Mouse (Mus musculus): ENCODE data around the gene Nucb1. TPM values are rescaled to one million over a fixed set of nuclear protein-coding genes. Genes with fewer than 3 reads are reported as not detected.
"Not testable (repeated sequence)": the region's sequence is repeated elsewhere in the genome, so short reads cannot be mapped to it uniquely, and the experiment has no call there.

Gene Nucb1
- polyA plus RNA-seq, 1 experiment from 2014 or later: 734 TPM

DNA sequence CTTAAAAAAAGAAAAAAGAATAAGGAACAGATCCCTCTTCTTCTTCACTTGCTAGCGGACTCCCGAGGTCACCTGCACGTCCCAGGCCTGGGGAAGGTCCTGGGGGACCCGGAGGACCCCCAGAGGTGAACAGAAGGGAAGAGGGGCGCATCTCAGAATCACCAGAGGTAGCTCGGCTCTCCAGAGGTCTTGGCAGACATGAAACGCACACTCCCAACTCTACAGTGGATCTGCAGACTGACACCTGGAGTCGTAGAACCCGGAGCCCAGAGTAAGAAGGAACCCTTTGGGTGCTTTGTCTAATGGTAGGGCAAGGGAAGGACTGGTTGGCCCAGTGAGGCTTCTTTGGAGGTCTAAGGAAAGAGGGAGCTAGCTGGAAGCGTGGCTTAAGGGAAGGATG lies 27.4 kb upstream of the Nucb1 start:
- Histone ChIP-seq H3K4me3 (ENCODE audit: inconsistent target) (peak overlapping the region; percentile 47), H3K36me3 (ENCODE audit: inconsistent target) (no peaks in the 10 kb centered on the region), H3K27ac (peak overlapping the region; percentile 42), H3K79me2 (ENCODE audit: inconsistent target) (no peaks in the 10 kb centered on the region)
- 89% methylated on average over 8 of the region's 10 CpGs for WGBS (ENCODE audit: missing documents)

DNA sequence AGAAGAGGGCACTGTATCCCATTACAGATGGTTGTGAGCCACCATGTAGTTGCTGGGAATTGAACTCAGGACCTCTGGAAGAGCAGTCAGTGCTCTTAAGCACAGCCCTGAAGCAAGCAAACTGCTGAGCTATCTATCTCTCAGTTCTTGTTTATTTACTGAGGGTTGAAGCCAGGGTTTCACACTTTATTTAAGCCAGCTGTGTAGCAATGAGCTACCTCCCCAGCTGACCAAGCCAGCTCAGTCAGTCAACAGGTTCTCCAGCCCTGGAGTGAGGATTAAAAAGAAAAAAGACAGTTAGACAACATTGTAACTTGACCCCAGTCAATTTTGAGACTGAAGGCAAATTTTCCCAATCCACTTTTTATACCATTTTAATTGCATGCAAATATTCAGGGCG lies 25.5 kb upstream of the Nucb1 start:
- Histone ChIP-seq H3K36me3 (ENCODE audit: inconsistent target) (no peaks in the 10 kb centered on the region), H3K79me2 (ENCODE audit: inconsistent target) (no peaks in the 10 kb centered on the region), H3K27ac (peak overlapping the region; percentile 76), H3K4me3 (ENCODE audit: inconsistent target) (no peak overlapping the region)
- 64% methylated on average over 1 of the region's 1 CpGs for WGBS (ENCODE audit: missing documents)

DNA sequence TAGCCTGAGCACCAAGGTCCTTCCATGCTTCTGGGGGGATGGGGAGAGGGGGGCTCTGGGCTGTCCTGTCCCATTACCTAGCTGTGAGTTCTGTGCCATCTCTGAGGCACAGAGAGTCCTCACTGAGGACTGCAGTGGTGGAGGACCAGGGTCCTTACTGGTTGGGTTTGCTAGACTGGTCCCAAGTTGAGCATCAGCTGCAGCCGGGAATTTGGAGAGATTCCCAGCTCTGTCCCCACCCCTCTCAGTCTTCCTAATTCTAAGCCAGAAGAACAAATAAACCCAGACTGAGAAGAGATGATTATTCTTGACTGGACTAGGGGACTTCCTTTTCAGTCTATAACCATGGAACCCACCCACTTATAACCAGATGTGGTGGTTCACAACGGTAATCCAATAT lies 20.4 kb upstream of the Nucb1 start:
- H3K27ac ChIP-seq: no peak overlapping the region
- H3K79me2 ChIP-seq (ENCODE audit: inconsistent target): peaks cover 3% of the 10 kb centered on the region
- H3K4me3 ChIP-seq (ENCODE audit: inconsistent target): no peak overlapping the region
- WGBS (ENCODE audit: missing documents): 88% methylated on average over 2 of the region's 2 CpGs
- no peaks in the 10 kb centered on the region for H3K36me3 ChIP-seq (ENCODE audit: inconsistent target)

DNA sequence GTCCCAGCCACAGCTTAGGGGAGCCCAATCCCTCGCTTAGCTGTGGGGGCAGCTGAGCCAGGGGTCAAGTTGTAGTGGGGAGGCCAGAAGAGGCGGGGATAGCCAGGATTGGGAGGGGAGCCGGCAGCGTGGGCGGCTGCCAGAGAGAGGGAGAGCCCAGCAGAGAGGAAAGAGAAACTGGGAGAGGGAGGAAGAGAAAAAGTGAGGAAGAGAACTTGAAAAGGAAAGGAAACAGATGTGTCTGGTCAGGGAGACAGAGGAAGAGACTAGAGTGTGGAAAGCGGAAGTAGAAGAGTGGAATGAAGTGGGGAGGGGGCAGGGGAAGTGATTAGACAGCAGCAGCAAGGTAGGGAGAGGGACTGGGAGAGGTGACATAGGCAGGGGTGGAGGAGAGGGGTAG lies 19.3 kb upstream of the Nucb1 start:
- Histone ChIP-seq H3K79me2 (ENCODE audit: inconsistent target) (peaks cover 15% of the 10 kb centered on the region), H3K27ac (peak overlapping the region; percentile 37; the same call in 1 of the 2 replicates), H3K36me3 (ENCODE audit: inconsistent target) (no peaks in the 10 kb centered on the region), H3K4me3 (ENCODE audit: inconsistent target) (no peak overlapping the region)
- 3% methylated on average over 6 of the region's 6 CpGs for WGBS (ENCODE audit: missing documents)

- not testable (repeated sequence) for H3K27ac ChIP-seq; H3K4me3 ChIP-seq (ENCODE audit: inconsistent target); H3K36me3 ChIP-seq (ENCODE audit: inconsistent target)
- 89% methylated on average over 5 of the region's 6 CpGs for WGBS (ENCODE audit: missing documents)
- peaks cover 38% of the 10 kb centered on the region for H3K79me2 ChIP-seq (ENCODE audit: inconsistent target)
These were observed 17.0 kb upstream of the Nucb1 start for GRCm38 (mm10) chr7:45527169-45527568.

DNA sequence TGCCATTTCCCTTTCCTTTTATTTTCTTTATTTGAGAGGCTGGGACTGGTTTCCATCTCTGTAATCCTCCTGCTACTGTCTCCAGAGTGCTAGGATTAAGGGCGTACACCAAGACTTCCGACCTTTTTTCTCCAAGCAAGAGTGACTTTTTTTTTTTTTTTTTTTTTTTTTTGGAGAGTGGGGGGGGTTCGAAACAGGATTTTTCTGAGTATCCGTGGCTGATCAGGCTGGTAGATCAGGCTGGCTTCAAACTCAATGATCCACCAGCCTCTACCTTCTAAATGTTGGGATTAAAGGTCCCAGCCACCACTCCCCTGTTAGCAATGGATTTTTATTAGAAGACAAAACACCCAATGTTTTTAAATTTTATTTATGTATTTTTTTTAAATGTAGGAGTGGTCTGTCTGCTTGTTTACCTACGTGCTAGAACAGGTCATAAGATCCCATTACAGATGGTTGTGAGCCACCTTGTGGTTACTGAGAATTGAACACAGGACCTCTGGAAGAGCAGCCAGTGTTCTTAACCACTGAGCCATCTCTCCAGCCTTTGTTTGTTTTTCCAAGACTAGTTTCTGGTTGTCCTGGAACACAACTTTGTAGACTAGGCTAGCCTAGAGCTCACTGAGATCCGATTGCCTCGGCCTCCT lies 16.4 kb upstream of the Nucb1 start:
- Histone ChIP-seq H3K27ac (peak overlapping the region; percentile 88), H3K79me2 (ENCODE audit: inconsistent target) (peaks cover 40% of the 10 kb centered on the region), H3K36me3 (ENCODE audit: inconsistent target) (no peaks in the 10 kb centered on the region), H3K4me3 (ENCODE audit: inconsistent target) (peak overlapping the region; percentile 95)
- 64% methylated on average over 3 of the region's 7 CpGs for WGBS (ENCODE audit: missing documents)

DNA sequence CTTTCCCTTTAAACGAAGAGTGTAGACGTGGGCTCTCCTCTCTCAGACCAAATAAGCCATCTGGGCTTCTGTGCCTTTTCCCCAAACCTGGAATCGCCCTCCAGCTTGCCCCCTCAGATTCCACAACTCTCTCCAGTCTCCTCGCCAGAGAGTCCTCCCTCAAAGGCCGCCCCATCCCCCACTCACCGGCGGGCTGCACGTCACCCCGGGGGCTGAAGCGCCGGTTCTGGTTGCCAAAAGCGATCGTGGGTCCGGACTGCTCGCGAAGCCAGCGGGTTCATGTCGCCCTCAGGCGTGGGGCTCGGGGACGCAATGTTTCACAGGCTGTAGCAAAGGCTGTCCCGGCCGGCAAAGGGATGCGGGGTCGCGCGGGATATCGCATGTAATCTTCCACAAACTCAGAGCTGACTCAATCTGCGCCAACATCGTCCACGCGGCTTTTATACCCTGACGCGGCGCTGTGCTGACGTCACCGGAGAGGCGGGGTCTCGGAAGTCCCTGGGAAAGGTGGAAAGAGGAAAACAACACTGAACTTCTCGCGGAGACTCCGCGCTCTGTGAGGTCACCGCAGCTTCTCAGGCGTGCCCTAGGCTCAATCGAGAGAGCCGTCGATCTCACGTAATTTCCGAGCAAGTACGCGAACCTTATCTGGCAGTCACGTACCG lies 15.7 kb upstream of the Nucb1 start, which contains the start of the genes Ppp1r15a and Plekha4:
Gene Ppp1r15a (minus strand): TSS at position 460 of the 665 bp plus-strand sequence.
Gene Plekha4 (plus strand): TSS at position 522 of the 665 bp plus-strand sequence.
- Histone ChIP-seq H3K36me3 (ENCODE audit: inconsistent target) (no peaks in the 10 kb centered on the region), H3K4me3 (ENCODE audit: inconsistent target) (peak within 1 kb of the TSS; percentile 95), H3K27ac (peak within 1 kb of the TSS; percentile 88), H3K79me2 (ENCODE audit: inconsistent target) (peaks cover 40% of the 10 kb centered on the region)
- under 1% methylated on average over 53 of the region's 54 CpGs for WGBS (ENCODE audit: missing documents)

DNA sequence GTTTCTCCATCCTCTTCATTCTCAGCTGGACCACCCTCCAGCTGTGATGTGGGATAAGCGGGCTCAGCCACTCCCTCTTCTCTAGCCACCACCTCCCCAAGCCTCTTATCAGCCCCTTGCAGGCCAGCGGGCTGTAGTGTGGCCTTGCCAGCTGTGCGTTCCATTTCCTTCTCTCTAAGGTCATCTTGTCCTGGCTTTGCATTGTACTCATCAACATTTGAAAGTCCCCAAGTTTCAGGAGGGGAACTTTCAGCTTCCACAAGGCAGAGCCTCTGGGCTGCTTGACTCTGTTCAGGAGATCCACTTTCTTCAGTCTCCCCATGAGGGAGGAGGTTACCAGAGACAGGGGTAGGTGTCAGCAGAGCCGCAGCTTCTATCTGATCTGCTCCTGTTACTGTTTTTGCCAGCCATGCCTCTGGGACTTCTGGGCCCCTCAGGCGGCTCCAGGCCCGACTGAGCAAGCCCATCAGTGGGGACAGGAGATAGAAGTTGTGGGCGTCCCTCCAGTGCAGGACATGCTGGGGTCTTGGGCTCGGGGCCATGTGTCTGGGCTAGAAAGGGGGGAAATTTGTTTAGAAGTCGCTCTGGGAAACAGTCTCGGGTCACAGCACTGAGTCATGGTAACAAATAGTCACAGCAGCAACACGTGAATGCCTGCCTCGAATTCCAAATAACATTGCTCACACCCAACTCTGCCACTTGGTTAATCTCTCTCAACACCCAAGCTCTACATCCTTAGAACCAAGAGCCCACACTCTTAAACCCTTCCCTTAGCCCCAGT lies 14.8 kb upstream of the Nucb1 start:
- H3K4me3 ChIP-seq (ENCODE audit: inconsistent target): peak overlapping the region; percentile 95
- peaks cover 40% of the 10 kb centered on the region for H3K79me2 ChIP-seq (ENCODE audit: inconsistent target)
- H3K36me3 ChIP-seq (ENCODE audit: inconsistent target): no peaks in the 10 kb centered on the region
- 14% methylated on average over 12 of the region's 12 CpGs for WGBS (ENCODE audit: missing documents)
- peak overlapping the region; percentile 88 for H3K27ac ChIP-seq

DNA sequence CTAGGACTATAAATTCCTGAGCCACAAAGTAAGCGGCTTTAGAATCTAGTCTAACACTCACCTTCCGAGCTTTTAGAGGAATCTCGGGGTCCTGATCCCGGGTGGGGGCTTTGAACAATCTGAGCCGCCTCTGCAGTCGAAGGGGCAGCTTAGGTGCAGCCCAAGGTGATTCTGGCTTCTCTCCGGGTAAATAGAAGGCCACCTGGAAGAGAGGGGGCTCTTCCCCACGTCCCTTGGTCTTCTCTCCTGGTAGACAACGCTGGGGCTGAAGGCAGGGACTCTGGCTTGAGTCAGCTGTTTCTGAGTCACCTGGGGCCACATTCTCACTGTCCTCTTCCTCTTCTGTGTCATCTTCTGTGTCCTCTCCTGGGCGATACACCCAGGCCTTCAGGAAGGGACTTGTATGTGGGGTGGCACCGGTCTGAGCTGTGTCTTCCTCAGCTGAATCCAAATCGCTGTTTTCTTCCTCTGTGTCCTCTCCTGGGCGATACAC lies 13.5 kb upstream of the Nucb1 start:
- WGBS (ENCODE audit: missing documents): 75% methylated on average over 10 of the region's 13 CpGs
- Histone ChIP-seq H3K79me2 (ENCODE audit: inconsistent target) (peaks cover 40% of the 10 kb centered on the region), H3K27ac (peak overlapping the region; percentile 27; the same call in 1 of the 2 replicates), H3K36me3 (ENCODE audit: inconsistent target) (no peaks in the 10 kb centered on the region), H3K4me3 (ENCODE audit: inconsistent target) (peak overlapping the region; percentile 17; the same call in 1 of the 2 replicates)

DNA sequence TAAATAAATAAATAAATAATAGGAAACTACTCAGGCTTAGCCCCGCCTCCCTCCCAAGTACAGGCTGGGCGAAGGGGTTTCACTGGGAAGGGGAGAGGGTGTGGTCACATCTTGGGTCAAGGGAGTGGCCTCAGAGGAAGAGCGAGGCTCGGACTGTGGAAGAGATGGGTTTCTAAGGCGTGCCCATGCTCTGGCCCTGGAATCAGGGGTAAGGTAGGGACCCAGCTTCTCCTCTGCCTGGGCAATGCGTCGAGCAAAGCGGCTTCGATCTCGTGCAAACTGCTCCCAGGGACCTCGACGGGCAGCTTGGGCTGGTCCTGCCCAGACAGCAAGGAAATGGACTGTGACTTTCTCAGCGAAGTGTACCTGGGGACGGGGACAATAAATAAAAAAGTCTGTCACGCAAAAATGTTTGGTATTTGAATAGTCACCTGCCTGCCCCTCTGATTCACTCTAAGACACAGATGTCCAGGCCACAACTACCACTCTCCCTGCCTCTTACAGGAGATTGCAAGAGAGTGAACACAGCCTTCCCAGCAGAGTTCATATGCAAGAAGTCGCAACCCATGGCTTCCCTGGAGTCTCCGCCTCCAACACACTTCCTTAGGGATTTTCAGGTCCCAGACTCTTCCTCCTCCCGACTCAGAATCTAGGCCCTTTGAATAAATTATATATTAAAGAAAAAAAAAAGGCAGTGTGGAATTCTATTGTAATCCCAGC lies 12.9 kb upstream of the Nucb1 start:
- 90% methylated on average over 15 of the region's 18 CpGs for WGBS (ENCODE audit: missing documents)
- Histone ChIP-seq H3K36me3 (ENCODE audit: inconsistent target) (no peaks in the 10 kb centered on the region), H3K27ac (peak overlapping the region; percentile 27; the same call in 1 of the 2 replicates), H3K4me3 (ENCODE audit: inconsistent target) (peak overlapping the region; percentile 17; the same call in 1 of the 2 replicates), H3K79me2 (ENCODE audit: inconsistent target) (peaks cover 40% of the 10 kb centered on the region)

DNA sequence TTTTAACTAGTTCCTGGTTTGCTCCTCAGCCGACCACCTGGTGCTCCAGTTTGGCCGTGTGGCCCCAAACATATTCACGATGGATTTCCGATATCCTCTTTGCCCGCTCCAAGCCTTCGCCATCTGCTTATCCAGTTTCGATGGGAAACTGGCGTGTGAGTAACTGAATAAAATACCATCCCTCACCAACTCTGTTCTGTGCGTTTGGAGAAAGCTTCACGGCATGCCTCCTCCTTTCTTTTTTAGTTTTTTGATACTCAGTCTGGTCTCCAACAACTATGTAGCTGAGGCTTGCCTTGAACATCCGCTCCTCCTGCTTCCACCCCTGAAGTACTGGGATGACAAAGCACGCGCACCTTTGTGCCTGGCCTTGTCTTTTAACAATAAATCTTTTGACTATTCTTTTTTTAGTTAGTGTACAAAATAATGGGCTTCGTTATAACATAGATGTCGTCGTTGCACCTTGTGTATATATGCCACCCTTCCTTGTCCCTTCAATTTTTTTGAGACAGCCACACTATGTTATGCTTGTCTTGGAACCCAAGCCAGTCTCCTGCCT lies 12.1 kb upstream of the Nucb1 start:
- Histone ChIP-seq H3K36me3 (ENCODE audit: inconsistent target) (no peaks in the 10 kb centered on the region), H3K79me2 (ENCODE audit: inconsistent target) (peaks cover 40% of the 10 kb centered on the region), H3K4me3 (ENCODE audit: inconsistent target) (no peak overlapping the region; the same call in 1 of the 2 replicates), H3K27ac (no peak overlapping the region)
- 66% methylated on average over 16 of the region's 16 CpGs for WGBS (ENCODE audit: missing documents)

- no peaks in the 10 kb centered on the region for H3K36me3 ChIP-seq (ENCODE audit: inconsistent target)
- H3K79me2 ChIP-seq (ENCODE audit: inconsistent target): peaks cover 40% of the 10 kb centered on the region
- peak overlapping the region; percentile 58 for H3K27ac ChIP-seq
- H3K4me3 ChIP-seq (ENCODE audit: inconsistent target): peak overlapping the region; percentile 32
- WGBS (ENCODE audit: missing documents): under 1% methylated on average over 28 of the region's 28 CpGs
These were observed 11.6 kb upstream of the Nucb1 start for GRCm38 (mm10) chr7:45521728-45522184.

GRCm38 (mm10) chr7:45520605-45521004 lies 10.4 kb upstream of the Nucb1 start:
- no peak overlapping the region for H3K27ac ChIP-seq
- WGBS (ENCODE audit: missing documents): 96% methylated on average over 7 of the region's 7 CpGs
- peaks cover 36% of the 10 kb centered on the region for H3K79me2 ChIP-seq (ENCODE audit: inconsistent target)
- no peaks in the 10 kb centered on the region for H3K36me3 ChIP-seq (ENCODE audit: inconsistent target)
- no peak overlapping the region for H3K4me3 ChIP-seq (ENCODE audit: inconsistent target)

All from macrophage (primary cell).